Mouse (Mus musculus) liver, adult 2 months (tissue): ENCODE measurements at regions not wholly inside any gene's neighbourhood (a gene's known extent, or its start where the extent isn't known, plus 50 kb on each side); places are given as distances from the start of the nearest gene placed in this dataset.

Experiments
- CTCF ChIP-seq: fragments of 200-500 bp; IDR thresholded peaks from 2 replicates; pipeline ENCODE4 v1.5.1; 2011; ENCODE audit warnings: low read depth, low read length, control low read depth
- POLR2A ChIP-seq: fragments of 200-500 bp; IDR thresholded peaks from 2 replicates; pipeline ENCODE4 v1.6.1; 2011; ENCODE audit warnings: low read length, control low read depth; ENCODE audit not compliant: insufficient read depth; ENCODE audit errors: extremely low read depth

DNA sequence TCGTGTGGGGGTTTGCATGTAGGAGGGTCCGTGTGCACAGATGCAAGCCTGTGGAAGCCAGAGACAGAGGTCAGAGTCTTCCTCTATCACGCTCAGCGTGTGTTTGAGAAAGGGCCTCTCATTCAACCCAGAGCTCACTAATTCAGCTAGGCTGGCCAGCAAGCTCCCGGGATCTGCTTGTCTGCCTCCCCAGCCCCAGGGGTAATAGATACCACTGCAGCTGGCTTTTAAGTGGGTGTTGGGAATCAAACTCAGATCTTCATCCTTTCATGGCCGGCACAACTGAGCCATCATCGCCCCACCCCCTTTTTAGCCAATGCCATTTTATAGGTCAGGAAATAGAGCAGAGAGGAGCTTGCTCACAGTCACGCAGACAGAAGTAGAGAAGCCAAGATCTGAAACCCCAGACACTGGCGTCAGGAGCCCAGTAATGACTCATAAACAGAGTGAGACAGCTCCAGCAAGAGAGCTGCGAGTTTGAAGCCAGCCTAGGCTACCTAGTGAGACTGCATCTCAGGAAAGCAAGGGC, 80.3 kb downstream of the 1700001O22Rik start:
- TF ChIP-seq CTCF (no peak), POLR2A (no peak)
